Mouse (Mus musculus) MEL (cell line): ENCODE results near the gene Ip6k3.

Experiments used
- CHD2 ChIP-seq: IDR thresholded peaks from 2 replicates; pipeline ENCODE4 v1.6.1; 2011; ENCODE audit warnings: low read length, improper control_type of control experiment
- CTCF ChIP-seq, 3 experiments: IDR thresholded peaks in 2 of 3; conservative IDR thresholded peaks in 1 of 3; 2 replicates each; pipeline ENCODE4 v1.5.1; 2011 to 2012; ENCODE audit warnings: low read length in 3 of 3, low read depth in 2 of 3, mild to moderate bottlenecking in 2 of 3, improper control_type of control experiment in 1 of 3, inconsistent platforms in 1 of 3, mixed read lengths in 1 of 3, moderate library complexity in 1 of 3; ENCODE audit not compliant: control insufficient read depth in 1 of 3, insufficient read depth in 1 of 3, poor library complexity in 1 of 3, severe bottlenecking in 1 of 3
- EP300 ChIP-seq, 2 experiments: IDR thresholded peaks; 2 replicates each; pipeline ENCODE4 v1.6.1; 2011; ENCODE audit warnings: improper control_type of control experiment in 2 of 2, low read length in 2 of 2, low read depth in 1 of 2, mild to moderate bottlenecking in 1 of 2
- GATA1 ChIP-seq: IDR thresholded peaks from 2 replicates; pipeline ENCODE4 v1.6.1; 2011; ENCODE audit warnings: low read depth, low read length, improper control_type of control experiment
- POLR2A ChIP-seq, 2 experiments: IDR thresholded peaks; 2 replicates each; pipeline ENCODE4 v1.6.1; 2011 to 2012; ENCODE audit warnings: low read length in 2 of 2, mild to moderate bottlenecking in 2 of 2, control low read depth in 1 of 2, improper control_type of control experiment in 1 of 2, low read depth in 1 of 2, moderate library complexity in 1 of 2; ENCODE audit not compliant: control insufficient read depth in 1 of 2, insufficient read depth in 1 of 2, poor library complexity in 1 of 2
- POLR2AphosphoS2 ChIP-seq: IDR thresholded peaks from 2 replicates; pipeline ENCODE4 v1.6.1; 2011; ENCODE audit warnings: low read length, improper control_type of control experiment

DNA sequence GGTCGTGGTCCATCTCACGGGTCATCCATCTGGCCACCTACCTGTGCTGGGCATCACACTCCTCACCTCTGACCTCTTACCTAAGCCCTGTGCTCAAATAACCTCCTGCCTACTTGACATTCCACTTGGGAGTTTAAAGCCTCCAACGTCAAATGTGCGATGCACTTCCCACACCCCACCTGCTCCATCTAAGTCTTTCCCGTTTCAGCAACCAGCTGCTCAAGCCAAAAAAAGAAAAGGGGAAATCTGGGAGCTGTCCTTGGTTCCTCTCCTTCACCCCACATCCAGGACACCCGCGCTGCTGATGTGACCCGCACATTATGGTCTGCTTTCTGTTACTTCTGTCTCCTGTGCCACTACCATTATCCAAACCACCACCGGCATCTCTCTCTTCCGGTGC is 35.4 kb downstream of the Ip6k3 start:
- TF ChIP-seq CHD2 (no peak), CTCF (IDR thresholded peaks at IDR 0.05 in 2 of 3, conservative IDR thresholded peaks at IDR 0.05 in 1 of 3; ENCODE audit: control insufficient read depth in 1 of 3, insufficient read depth in 1 of 3, low read depth in 2 of 3, low read length in 3 of 3, poor library complexity in 1 of 3, severe bottlenecking in 1 of 3) (no peak), POLR2A (IDR thresholded peaks at IDR 0.05; ENCODE audit: control insufficient read depth in 1 of 2, insufficient read depth in 1 of 2, low read depth in 1 of 2, low read length in 2 of 2, poor library complexity in 1 of 2) (no peak), POLR2AphosphoS2 (no peak), GATA1 (no peak), EP300 (IDR thresholded peaks at IDR 0.05; ENCODE audit: low read depth in 1 of 2, low read length in 2 of 2) (no peak)
